Mouse (Mus musculus) spleen, adult 2 months (tissue): Measurements from ENCODE around the gene Dpysl5.

ENCODE experiments used
- CTCF ChIP-seq: fragments of 200-500 bp; IDR thresholded peaks from 2 replicates; pipeline ENCODE4 v1.5.1; 2011; ENCODE audit warnings: mild to moderate bottlenecking, inconsistent platforms; ENCODE audit not compliant: insufficient read depth, insufficient read length, insufficient replicate concordance; ENCODE audit errors: extremely low read depth
- POLR2A ChIP-seq: fragments of 200-500 bp; IDR thresholded peaks from 2 replicates; pipeline ENCODE4 v1.6.1; 2011; ENCODE audit warnings: low read depth, low read length, inconsistent platforms

- no peak for TF ChIP-seq CTCF
- no peak for TF ChIP-seq POLR2A
These were observed 76.0 kb downstream of the Dpysl5 start for GRCm38 (mm10) chr5:30787381-30787780.
